Mouse (Mus musculus) stomach, postnatal 0 days (tissue): ENCODE measurements around the gene Tmem88b.
A peak's percentile ranks its signal among the peaks of the same experiment; 100 is the strongest.

Experiments used
- CTCF ChIP-seq: IDR thresholded peaks from 2 replicates; pipeline ENCODE4 v1.5.1; 2016; ENCODE audit warnings: antibody characterized with exemption, low read depth, mild to moderate bottlenecking, moderate library complexity
- EP300 ChIP-seq: optimal IDR thresholded peaks from 2 replicates; pipeline ENCODE3; 2016; ENCODE audit warnings: antibody characterized with exemption

- peak; percentile 14; the same call in 1 of the 2 replicates for TF ChIP-seq CTCF
- no peak for TF ChIP-seq EP300
Observed at GRCm38 (mm10) chr4:155774280-155774754, 11.4 kb downstream of the Tmem88b start, which contains the start of gene Vwa1.
